Mouse (Mus musculus): ENCODE measurements around the gene Immp2l.
A peak's percentile ranks its signal among the peaks of the same experiment; 100 is the strongest.
"Not testable (repeated sequence)": the region's sequence is repeated elsewhere in the genome, so short reads cannot be mapped to it uniquely, and the experiment has no call there.

Gene Immp2l

GRCm38 (mm10) chr12:41023511-41024421 is at the start of gene Immp2l:
TSS of gene Immp2l (plus strand) at chr12:41024090.
- peak; percentile 96 for DNase-seq (ENCODE audit: low spot score)

GRCm38 (mm10) chr12:40978719-40979500 is 45.0 kb upstream of the Immp2l start:
- DNase-seq (ENCODE audit: low spot score), result no peak

DNA sequence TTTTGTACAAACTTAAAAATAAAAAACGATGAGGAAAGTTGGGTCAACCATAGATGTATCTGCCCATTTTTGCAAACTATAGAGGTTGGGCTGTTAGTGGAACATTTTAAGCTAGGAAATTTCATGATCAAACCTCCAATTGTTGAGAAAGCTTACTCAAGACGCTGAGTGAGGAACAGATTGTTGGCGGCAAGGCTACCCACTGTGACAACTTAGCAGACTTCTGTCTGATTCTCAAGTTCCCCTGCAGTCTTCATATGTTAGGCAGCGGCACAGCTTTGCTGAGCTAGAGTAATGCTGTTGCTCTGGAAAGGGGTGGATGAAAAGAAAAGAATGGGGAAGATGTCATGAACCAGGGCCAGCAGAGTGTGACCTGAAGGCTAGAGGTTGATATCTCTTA is 44.2 kb upstream of the Immp2l start:
- DNase-seq (ENCODE audit: low spot score), result no peak

GRCm38 (mm10) chr12:40980160-40980559 is 43.7 kb upstream of the Immp2l start:
- no peak for DNase-seq (ENCODE audit: low spot score)

GRCm38 (mm10) chr12:40983021-40983420 is 40.9 kb upstream of the Immp2l start:
- no peak for DNase-seq (ENCODE audit: low spot score)

DNA sequence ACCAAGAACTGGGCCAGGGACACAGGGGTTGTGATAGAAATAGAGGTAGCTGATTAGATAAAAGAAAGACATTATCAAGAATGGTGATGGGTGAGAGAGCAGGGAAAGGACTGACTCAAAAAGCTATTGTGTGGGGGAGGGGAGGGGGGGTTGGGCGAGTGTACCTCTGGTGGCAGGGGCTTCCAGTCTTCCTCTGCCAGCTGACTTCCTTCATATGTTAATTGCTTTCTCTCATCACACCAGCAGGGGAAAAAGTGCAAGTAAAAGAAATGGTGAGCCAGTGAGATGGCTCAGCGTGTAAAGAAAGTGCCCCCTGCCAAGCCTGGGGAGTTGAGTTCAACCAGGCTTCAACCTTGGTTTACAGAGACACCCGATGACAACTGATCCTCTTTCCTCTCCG is 39.2 kb upstream of the Immp2l start:
- no peak for DNase-seq (ENCODE audit: low spot score)

GRCm38 (mm10) chr12:40985791-40986190 is 38.1 kb upstream of the Immp2l start:
- DNase-seq (ENCODE audit: low spot score), result no peak

GRCm38 (mm10) chr12:40988311-40989065 is 35.4 kb upstream of the Immp2l start:
- no peak for DNase-seq (ENCODE audit: low spot score)

- no peak for DNase-seq (ENCODE audit: low spot score)
These were observed 32.2 kb upstream of the Immp2l start for GRCm38 (mm10) chr12:40991647-40992046.

GRCm38 (mm10) chr12:40992237-40992636 is 31.7 kb upstream of the Immp2l start:
- DNase-seq (ENCODE audit: low spot score), result not testable (repeated sequence)

DNA sequence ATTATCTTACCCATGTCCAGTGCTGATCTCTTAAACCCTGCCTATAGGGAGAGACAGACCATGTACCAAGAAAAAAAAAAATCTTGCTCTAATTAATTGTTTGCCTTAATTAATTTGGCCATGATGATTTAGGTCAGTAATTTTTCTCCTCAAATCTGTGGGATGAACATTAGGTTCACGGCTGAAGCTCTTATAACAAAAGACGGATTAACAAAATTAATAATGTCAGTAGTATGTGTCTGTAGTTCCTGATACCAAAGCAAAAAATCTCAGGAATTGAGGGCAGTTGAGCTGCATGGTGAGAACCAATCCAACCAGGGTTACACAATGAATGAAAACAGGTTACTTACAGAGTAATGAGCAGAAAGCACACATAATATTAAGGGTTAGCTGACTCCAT is 29.0 kb upstream of the Immp2l start:
- DNase-seq (ENCODE audit: low spot score), result no peak

GRCm38 (mm10) chr12:40995618-40996370 is 28.1 kb upstream of the Immp2l start:
- DNase-seq (ENCODE audit: low spot score), result no peak

DNA sequence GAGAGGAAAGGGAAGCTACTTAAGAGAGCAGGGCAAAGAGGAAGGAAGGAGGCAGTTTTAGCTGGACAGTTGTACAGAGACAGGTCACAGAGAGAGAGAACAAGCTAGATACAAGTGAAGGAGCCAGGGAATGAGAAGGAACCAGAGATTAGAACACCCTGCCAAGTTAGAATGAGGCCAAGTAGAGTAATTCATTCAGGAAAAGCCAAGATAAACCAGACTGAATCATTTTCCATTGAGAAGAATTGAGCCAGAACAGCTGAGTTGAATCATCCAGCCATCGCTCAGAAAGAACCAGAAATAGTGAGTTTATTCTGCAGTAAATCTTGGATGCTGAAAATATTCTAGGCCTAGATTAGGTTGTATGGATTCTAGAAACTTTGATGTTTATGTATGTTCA is 1.4 kb upstream of the Immp2l start:
- no peak for DNase-seq (ENCODE audit: low spot score)

DNA sequence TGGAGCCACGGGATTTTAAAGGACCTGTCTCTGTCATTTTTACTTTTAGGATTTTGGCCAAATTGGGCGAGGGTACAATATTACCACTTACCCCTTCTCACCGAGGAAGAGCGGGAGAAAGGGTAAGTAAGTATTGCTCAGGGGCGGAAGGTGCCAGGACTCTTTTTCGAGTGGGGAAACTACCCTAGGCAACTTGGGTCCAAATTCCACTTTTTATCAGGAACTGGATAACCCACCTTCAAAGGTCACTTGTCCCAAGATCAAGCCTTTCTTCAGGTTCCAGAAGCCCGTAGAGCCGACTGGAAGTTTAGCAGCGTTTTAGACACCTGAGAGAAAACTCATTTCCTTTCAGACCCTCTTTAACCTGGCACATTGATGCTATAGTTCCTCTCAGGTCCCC is 622 bp downstream of the Immp2l start:
- no peak for DNase-seq (ENCODE audit: low spot score)

- DNase-seq (ENCODE audit: low spot score), result no peak
These were observed 3.6 kb downstream of the Immp2l start for GRCm38 (mm10) chr12:41027485-41027884.

GRCm38 (mm10) chr12:41031119-41031518 is 7.2 kb downstream of the Immp2l start:
- DNase-seq (ENCODE audit: low spot score), result no peak

GRCm38 (mm10) chr12:41033196-41033595 is 9.3 kb downstream of the Immp2l start:
- no peak for DNase-seq (ENCODE audit: low spot score)

DNA sequence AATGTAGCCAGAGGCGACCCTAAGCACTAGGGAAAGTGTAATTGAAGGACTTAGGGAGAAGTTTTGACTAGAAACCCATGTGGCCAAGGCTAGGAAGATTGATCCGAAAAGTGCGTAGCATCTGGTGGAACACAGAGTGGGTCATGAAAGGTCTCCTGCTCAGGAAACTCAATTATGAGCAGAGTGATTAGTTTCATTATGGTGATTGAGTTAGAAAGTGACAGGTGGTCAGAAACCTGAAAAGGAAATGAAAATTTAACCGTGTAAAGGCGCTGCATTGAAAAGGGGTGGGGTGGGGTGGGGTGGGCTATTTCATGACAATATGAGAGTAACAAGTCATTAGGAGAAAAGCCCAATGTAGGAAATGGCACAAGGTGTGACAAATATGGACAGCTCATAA is 15.9 kb downstream of the Immp2l start:
- DNase-seq (ENCODE audit: low spot score), result peak; percentile 14

GRCm38 (mm10) chr12:41041737-41042136 is 17.8 kb downstream of the Immp2l start:
- DNase-seq (ENCODE audit: low spot score), result no peak

GRCm38 (mm10) chr12:41044493-41045132 is 20.7 kb downstream of the Immp2l start:
- DNase-seq (ENCODE audit: low spot score), result no peak
